In the genomic region with DNA sequence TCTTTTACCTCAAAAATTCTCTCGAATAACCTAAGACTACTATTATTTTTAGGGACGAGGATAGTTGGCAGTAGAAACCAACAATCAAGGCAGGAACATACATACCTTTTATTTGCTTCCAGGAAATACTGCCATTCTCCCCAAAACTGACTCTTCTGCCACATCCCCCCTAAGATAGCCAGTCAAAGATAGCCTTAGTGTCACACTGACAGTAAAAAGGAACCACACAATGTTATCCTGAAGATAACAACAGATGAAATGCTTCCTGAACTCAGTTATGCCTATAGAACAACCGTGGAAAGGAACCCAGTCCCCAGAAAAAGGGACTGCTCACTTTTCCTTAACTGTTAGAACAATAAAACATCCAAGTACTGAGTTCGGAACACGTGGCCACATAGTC, we compare ENCODE assay signal across 16 mouse cellular contexts.
"Had no signal": no experiment of that assay in that cellular context is flagged by ENCODE, and none has a peak within 500 bp of the region (broad histone marks: within the 10 kb centered on the region; RNA-seq: fewer than 3 reads in every experiment).

No protein-coding gene starts in this region.

- ATAC-seq: inflammation-experienced regulatory T-cells, adult 6 months; intestine, postnatal 0 days; lung, postnatal 0 days had no signal

- H3K4me3 ChIP-seq: limb, embryonic 10.5 days; midbrain, embryonic 10.5 days; neural tube, embryonic 12.5 days had no signal

- H3K9ac ChIP-seq: neural tube, embryonic 12.5 days had no signal

- DNase-seq: kidney, adult 8-10 months; kidney, postnatal 25 days; lung, adult 2 months; lung, postnatal 4 days; midbrain, embryonic 14.5 days; retina, postnatal 1 day; right cerebral cortex, postnatal 4 days; spleen, adult 18-20 months; thymus, adult 18-20 months; thymus, postnatal 14 days had no signal

- H3K27ac ChIP-seq: limb, embryonic 10.5 days; midbrain, embryonic 10.5 days; neural tube, embryonic 12.5 days had no signal

- H3K9me3 ChIP-seq: limb, embryonic 10.5 days; midbrain, embryonic 10.5 days; neural tube, embryonic 12.5 days had no signal

- H3K36me3 ChIP-seq: limb, embryonic 10.5 days; neural tube, embryonic 12.5 days had no signal

- H3K4me2 ChIP-seq: neural tube, embryonic 12.5 days had no signal

- H3K27me3 ChIP-seq: neural tube, embryonic 12.5 days had no signal
